Mouse (Mus musculus) embryonic facial prominence, embryonic 14.5 days (tissue): ENCODE measurements around the gene Wfdc18. TPM values are rescaled to one million over a fixed set of nuclear protein-coding genes. Genes with fewer than 3 reads are reported as not detected.
A peak's percentile ranks its signal among the peaks of the same experiment; 100 is the strongest.

Experiments used
- ATAC-seq: fragments of 200-750 bp; cut with Nextera tagmentation; 2 replicates; pipeline ENCODE4 v1.8.0; 2017; ENCODE audit warnings: low read depth, moderate number of reproducible peaks, moderate TSS enrichment
- DNase-seq: peaks from one replicate; pipeline ENCODE4 v3.0.0-alpha.2; 2015; ENCODE audit warnings: low spot score
- H3K27ac ChIP-seq: fragments of 300-500 bp; sonication (generic); replicated peaks from 2 replicates; pipeline ENCODE4 v1.5.1; 2014; ENCODE audit warnings: low read depth, mild to moderate bottlenecking, low read length, moderate library complexity
- H3K27me3 ChIP-seq: fragments of 300-500 bp; sonication (generic); replicated peaks from 2 replicates; pipeline ENCODE4 v1.6.1; 2014; ENCODE audit warnings: low read length; ENCODE audit not compliant: control insufficient read depth, insufficient read depth
- H3K36me3 ChIP-seq: fragments of 300-500 bp; sonication (generic); 2 replicates; pipeline ENCODE4 v1.6.1; 2014; ENCODE audit warnings: low read length, mixed read lengths; ENCODE audit not compliant: control insufficient read depth, insufficient read depth
- H3K4me1 ChIP-seq: fragments of 300-500 bp; sonication (generic); 2 replicates; pipeline ENCODE4 v1.6.1; 2014; ENCODE audit warnings: antibody characterized with exemption, low read length; ENCODE audit not compliant: control insufficient read depth, insufficient read depth
- H3K4me2 ChIP-seq: fragments of 300-500 bp; sonication (generic); 2 replicates; pipeline ENCODE4 v1.6.1; 2014; ENCODE audit warnings: low read depth, mild to moderate bottlenecking, low read length, moderate library complexity, mixed read lengths
- H3K4me3 ChIP-seq: fragments of 300-500 bp; sonication (generic); 2 replicates; pipeline ENCODE4 v1.5.1; 2014; ENCODE audit warnings: low read depth, mild to moderate bottlenecking, low read length
- H3K9ac ChIP-seq: fragments of 300-500 bp; sonication (generic); 2 replicates; pipeline ENCODE4 v1.6.1; 2014; ENCODE audit warnings: low read depth, mild to moderate bottlenecking, low read length, moderate library complexity, mixed read lengths
- H3K9me3 ChIP-seq: fragments of 300-500 bp; sonication (generic); 2 replicates; pipeline ENCODE4 v1.6.1; 2016; ENCODE audit warnings: low read length; ENCODE audit not compliant: control insufficient read depth
- WGBS: fragments of 180-500 bp; shearing (Covaris S2); extraction: QIAGEN DNeasy Blood & Tissue Kit; methylation state at CpG from one replicate; pipeline ENCODE4 v1.1.7; 2014; 5-methylcytosine and 5-hydroxymethylcytosine counted together
- polyA plus RNA-seq: library from polyadenylated mRNA; unstranded; fragments of >200 nt; fragmentation: Nextera tagmentation; extraction: Ambion mirVana; gene quantifications from 2 replicates; pipeline ENCODE4 v1.2.1, GENCODE M21; 2014

Gene Wfdc18
- polyA plus RNA-seq, 1 experiment from 2014 or later = 19.0 TPM

DNA sequence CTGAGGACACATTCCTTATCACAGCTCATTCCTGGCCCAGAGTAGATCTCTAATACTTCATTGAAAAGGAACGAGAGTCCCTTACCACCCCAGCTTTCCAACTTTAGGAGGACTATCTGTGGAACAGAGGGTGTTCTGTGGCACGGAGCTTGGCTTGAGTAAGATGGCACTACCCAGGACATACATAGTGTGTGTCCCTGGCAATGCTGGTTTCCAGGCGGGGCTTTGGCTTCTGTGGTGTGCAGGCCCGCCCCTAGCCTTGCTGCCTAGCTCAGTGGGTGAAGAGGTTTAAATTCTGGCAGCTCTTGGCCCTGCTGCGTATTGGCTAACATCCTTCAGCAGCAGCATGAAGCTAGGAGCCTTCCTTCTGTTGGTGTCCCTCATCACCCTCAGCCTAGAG is 37.9 kb downstream of the Wfdc18 start, which contains the start of gene Wfdc21:
Gene Wfdc21, plus strand, starts transcription at position 260 of the 400 bp plus-strand sequence.
- no peaks in the 10 kb centered on the region for H3K9me3 ChIP-seq
- 72% methylated on average over 5 of the region's 5 CpGs for WGBS
- H3K9ac ChIP-seq = no peak within 1 kb of the TSS
- H3K4me1 ChIP-seq = no peaks in the 10 kb centered on the region
- no peak within 1 kb of the TSS for H3K4me2 ChIP-seq
- H3K4me3 ChIP-seq = no peak within 1 kb of the TSS
- ATAC-seq = no peak
- no peak for DNase-seq
- no peak within 1 kb of the TSS for H3K27ac ChIP-seq
- H3K27me3 ChIP-seq = peaks cover 4% of the 10 kb centered on the region; the same call in 1 of the 2 replicates
- H3K36me3 ChIP-seq = no peaks in the 10 kb centered on the region

DNA sequence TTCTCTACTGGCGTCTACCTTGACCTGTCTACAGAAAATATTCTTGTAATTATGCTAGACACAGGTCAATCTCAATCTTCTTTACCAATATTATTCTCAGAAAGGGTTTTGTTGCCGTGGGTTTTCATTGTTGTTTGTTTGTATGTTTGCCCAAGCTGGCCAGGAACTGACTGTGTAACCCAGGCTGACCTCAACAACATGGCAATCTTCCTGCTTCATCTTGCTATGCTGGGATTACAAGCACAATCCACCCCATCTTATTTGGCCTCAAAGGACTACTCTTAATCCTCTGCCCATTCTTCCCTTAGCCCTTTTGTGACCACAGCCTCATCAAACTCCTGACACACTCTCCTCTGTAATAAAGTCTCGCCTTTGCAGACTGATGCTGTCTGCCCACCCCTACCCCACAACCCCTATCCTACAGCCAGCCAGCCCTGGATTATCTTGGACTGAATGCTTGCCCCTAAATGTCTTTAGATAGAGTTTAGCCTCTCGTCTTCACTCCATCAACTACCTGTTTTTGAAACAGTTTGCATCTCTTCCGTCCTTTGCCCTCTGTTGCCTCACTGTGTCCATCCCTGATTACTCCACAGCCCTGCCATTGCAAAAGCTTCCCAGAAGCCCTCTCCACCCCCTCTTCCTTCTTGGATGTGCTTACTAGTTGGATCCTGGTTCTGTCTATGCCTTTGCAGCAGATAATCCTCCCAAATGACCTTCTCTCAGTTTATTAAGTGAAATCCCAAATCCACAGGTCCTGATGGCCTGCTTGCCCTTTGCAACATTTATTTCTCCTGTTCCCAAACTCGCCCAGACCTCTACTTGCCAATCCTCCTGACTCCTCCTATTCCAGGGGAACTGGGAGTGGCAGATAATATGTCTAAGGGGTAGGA is 38.8 kb downstream of the Wfdc18 start:
- Histone ChIP-seq H3K4me1 (no peaks in the 10 kb centered on the region), H3K36me3 (no peaks in the 10 kb centered on the region), H3K27ac (no peak overlapping the region), H3K27me3 (peaks cover 10% of the 10 kb centered on the region), H3K4me2 (no peak overlapping the region), H3K9me3 (no peaks in the 10 kb centered on the region), H3K9ac (no peak overlapping the region), H3K4me3 (no peak overlapping the region)
- WGBS = 72% methylated on average over 6 of the region's 6 CpGs
- no peak for DNase-seq
- ATAC-seq = no peak

DNA sequence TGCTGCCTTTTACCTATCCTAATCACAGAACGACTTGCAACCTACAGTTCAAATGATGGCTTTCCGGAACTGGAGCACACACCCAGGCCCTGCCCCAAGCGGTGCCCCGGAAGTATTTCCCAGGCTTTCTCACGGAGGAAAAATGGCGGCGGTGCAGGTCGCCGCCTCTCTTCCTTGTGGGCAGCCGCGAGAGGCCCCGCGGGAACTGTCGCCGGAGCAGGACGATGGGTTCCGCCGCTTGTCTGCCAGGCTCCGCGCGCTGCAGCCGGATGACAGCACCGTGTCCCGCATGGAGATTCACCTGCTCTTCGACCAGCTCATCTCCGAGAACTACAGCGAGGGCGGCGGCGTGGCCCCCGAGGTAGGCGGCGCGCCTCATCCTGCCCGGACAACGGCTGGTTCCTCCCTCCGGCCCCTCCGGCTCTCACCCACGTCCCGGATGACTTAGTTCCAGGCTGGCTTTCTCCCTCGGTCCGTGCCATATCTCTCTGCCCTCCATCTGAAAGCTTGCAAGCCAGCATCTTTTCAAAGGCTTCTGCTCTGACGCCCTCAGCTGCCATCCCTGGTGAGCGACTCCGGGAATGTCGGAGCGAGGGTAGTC is 44.9 kb downstream of the Wfdc18 start, which contains the start of gene Heatr6:
Gene Heatr6, plus strand, starts transcription at position 116 of the 601 bp plus-strand sequence.
- H3K36me3 ChIP-seq = peaks cover 28% of the 10 kb centered on the region
- H3K9me3 ChIP-seq = no peaks in the 10 kb centered on the region
- peaks cover 6% of the 10 kb centered on the region for H3K27me3 ChIP-seq
- under 1% methylated on average over 29 of the region's 47 CpGs for WGBS
- DNase-seq (peak; percentile 96), ATAC-seq (peak; percentile 96)
- peak within 1 kb of the TSS; percentile 83 for H3K4me3 ChIP-seq
- peak within 1 kb of the TSS; percentile 89 for H3K9ac ChIP-seq
- H3K4me1 ChIP-seq = peaks cover 11% of the 10 kb centered on the region
- peak within 1 kb of the TSS; percentile 79 for H3K4me2 ChIP-seq
- H3K27ac ChIP-seq = peak within 1 kb of the TSS; percentile 82

DNA sequence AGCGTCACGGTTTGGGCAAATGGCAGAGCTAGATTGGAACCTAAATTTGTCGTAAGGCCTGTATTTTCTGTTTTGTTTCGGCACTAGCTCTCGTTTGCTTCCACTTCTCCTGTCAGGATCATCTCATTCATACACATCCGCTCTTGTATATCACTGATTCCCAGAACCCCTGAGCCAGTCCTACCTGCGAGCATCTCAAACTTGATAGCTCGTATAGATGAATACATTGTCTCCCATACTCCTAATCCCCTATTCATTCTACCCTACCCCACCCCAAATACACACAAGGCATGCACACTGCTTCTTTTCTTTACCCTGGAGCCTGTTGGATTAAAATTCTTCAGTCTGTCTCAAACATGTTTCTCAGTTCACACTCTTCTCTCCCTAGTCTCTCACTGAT is 45.4 kb downstream of the Wfdc18 start:
- DNase-seq (no peak), ATAC-seq (0 out of 2 replicates have a peak, but pooled peaks have one; percentile 7)
- Histone ChIP-seq H3K9me3 (no peaks in the 10 kb centered on the region), H3K9ac (peak overlapping the region; percentile 89), H3K4me1 (peaks cover 11% of the 10 kb centered on the region), H3K4me2 (peak overlapping the region; percentile 79), H3K27me3 (peaks cover 6% of the 10 kb centered on the region), H3K4me3 (peak overlapping the region; percentile 83), H3K27ac (peak overlapping the region; percentile 82), H3K36me3 (peaks cover 33% of the 10 kb centered on the region)
- 5% methylated on average over 8 of the region's 8 CpGs for WGBS

Other genes with a start within 250 kb of the Wfdc18 start
- gene Mmp28, start 245.9 kb upstream of the Wfdc18 start, polyA plus RNA-seq = 4.3 and 4.7 TPM in 2 replicates
- 7.6 and 9.4 TPM in 2 replicates for gene Taf15, start 235.9 kb upstream of the Wfdc18 start, polyA plus RNA-seq
- gene Heatr9, start 186.8 kb upstream of the Wfdc18 start, polyA plus RNA-seq = not detected in 2 replicates
- 0.87 and 1.4 TPM in 2 replicates for gene Ccl5, start 178.5 kb upstream of the Wfdc18 start, polyA plus RNA-seq
- 8.3 and 12.4 TPM in 2 replicates for gene Ccl9, start 130.4 kb upstream of the Wfdc18 start, polyA plus RNA-seq
- 2.5 and 5.0 TPM in 2 replicates for gene Ccl6, start 115.9 kb upstream of the Wfdc18 start, polyA plus RNA-seq
- gene Rpl9-ps1, start 63.4 kb upstream of the Wfdc18 start, polyA plus RNA-seq = not detected in 2 replicates
- gene Ccl3, start 59.7 kb upstream of the Wfdc18 start, polyA plus RNA-seq = 0.93 and 1.7 TPM in 2 replicates
- 0.34 and 1.0 TPM in 2 replicates for gene Ccl4, start 46.4 kb upstream of the Wfdc18 start, polyA plus RNA-seq
- gene Wfdc17, start 5.0 kb upstream of the Wfdc18 start, polyA plus RNA-seq = 1.3 and 4.9 TPM in 2 replicates
- gene Wfdc21, start 37.9 kb downstream of the Wfdc18 start, polyA plus RNA-seq = 1.1 and 1.4 TPM in 2 replicates
- 19.2 and 26.1 TPM in 2 replicates for gene Heatr6, start 44.7 kb downstream of the Wfdc18 start, polyA plus RNA-seq
- 0.09 TPM in 1 of 2 replicates, not detected in the other for gene Hnf1b, start 141.0 kb downstream of the Wfdc18 start, polyA plus RNA-seq
- gene Ddx52, start 233.0 kb downstream of the Wfdc18 start, polyA plus RNA-seq = 29.0 and 33.3 TPM in 2 replicates